Mouse (Mus musculus): ENCODE measurements around the gene Tox3. TPM values are rescaled to one million over a fixed set of nuclear protein-coding genes. Genes with fewer than 3 reads are reported as not detected.

Tox3 gene
- polyA plus RNA-seq, 1 experiment from 2014 or later, result 37.0 TPM

DNA sequence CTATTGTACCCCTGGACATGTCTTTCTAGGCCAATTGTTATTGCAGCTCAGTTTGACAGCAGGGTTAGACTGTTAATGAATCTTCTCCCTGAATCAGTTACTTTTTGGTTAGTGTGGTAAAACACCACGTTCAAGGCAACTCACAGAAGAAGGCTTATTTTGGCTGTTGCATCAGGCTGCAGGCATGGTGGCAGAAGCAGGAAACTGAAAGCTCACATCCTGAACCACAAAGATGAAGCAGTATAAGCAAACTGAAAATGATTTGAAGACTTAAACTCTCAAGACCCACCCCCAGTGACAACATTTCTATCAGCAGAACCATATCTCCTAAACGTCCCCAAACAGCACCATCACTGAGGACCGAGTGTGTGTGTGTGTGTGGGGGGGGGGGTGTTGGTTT, 8.6 kb upstream of the Tox3 start:
- H3K9ac ChIP-seq (ENCODE audit: low read length), result no peak overlapping the region
- WGBS, result 77% methylated on average over 3 of the region's 3 CpGs
- H3K27me3 ChIP-seq (ENCODE audit: control insufficient read depth, insufficient read depth, low read length), result no peaks in the 10 kb centered on the region
- no peaks in the 10 kb centered on the region for H3K9me3 ChIP-seq (ENCODE audit: control insufficient read depth, low read length)
- H3K27ac ChIP-seq (ENCODE audit: low read depth, low read length), result no peak overlapping the region
- H3K4me1 ChIP-seq (replicated peaks; ENCODE audit: control insufficient read depth, insufficient read depth, low read length), result peaks cover 4% of the 10 kb centered on the region; the same call in 1 of the 2 replicates
- ATAC-seq (replicated peaks; ENCODE audit: low FRiP score) (no peak), DNase-seq (ENCODE audit: low spot score) (no peak)
- no peaks in the 10 kb centered on the region for H3K36me3 ChIP-seq (ENCODE audit: control insufficient read depth, insufficient read depth, low read length)
- H3K4me2 ChIP-seq (ENCODE audit: low read depth, low read length, severe bottlenecking), result no peak overlapping the region
- no peak overlapping the region for H3K4me3 ChIP-seq (ENCODE audit: low read depth, low read length)

DNA sequence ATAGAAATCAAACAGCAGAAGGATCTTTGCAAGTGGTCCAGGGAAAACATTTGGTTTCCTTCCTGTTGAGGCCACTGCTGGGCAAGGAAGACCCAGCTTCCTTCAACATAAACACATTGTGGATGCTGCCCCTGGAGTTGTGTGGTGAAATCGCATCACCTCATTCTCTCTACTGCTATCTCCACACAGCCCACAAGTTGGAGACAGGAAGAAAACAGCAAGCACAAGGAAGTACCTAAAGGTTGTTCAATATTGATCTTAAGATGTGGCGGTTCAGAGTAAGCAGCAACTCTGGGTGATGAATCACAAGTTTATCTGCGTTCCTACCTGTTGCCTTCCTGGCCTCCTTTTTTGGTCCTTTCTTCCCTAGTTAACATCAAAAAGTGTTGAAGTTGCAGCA, 6.6 kb upstream of the Tox3 start:
- Histone ChIP-seq H3K27me3 (ENCODE audit: control insufficient read depth, insufficient read depth, low read length) (no peaks in the 10 kb centered on the region), H3K27ac (ENCODE audit: low read depth, low read length) (no peak overlapping the region), H3K4me2 (ENCODE audit: low read depth, low read length, severe bottlenecking) (no peak overlapping the region), H3K4me1 (replicated peaks; ENCODE audit: control insufficient read depth, insufficient read depth, low read length) (peaks cover 4% of the 10 kb centered on the region; the same call in 1 of the 2 replicates), H3K36me3 (ENCODE audit: control insufficient read depth, insufficient read depth, low read length) (no peaks in the 10 kb centered on the region), H3K9me3 (ENCODE audit: control insufficient read depth, low read length) (no peaks in the 10 kb centered on the region), H3K4me3 (ENCODE audit: low read depth, low read length) (no peak overlapping the region), H3K9ac (ENCODE audit: low read length) (no peak overlapping the region)
- ATAC-seq (replicated peaks; ENCODE audit: low FRiP score) (no peak), DNase-seq (ENCODE audit: low spot score) (no peak)
- 83% methylated on average over 3 of the region's 3 CpGs for WGBS

DNA sequence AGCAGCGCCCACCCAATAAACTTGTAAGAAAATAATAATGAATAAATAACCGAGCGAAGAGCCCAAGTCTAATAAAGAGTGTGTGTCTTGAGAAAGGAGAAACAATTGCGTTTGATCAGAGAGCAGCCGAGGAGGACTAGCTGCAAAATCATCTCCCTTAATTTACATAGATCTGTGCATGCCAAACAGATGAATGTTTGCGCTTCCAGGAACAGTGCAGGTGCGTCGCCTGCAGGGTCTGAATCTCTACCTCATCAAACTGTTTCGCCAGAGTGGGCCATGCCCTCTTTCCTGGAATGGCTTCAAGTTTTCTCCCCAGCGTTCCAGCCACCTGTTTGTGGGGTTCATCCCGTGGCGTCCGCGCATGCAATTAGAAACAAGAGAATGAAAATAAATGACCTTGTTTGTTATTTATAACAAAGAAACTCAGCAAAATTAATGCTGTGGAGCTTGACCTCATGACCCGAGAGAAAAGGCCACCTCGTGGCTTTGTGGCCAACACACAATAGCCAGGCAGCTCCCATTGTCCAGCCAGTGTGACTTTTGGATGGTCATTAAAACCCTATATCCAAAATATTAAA, 5.9 kb upstream of the Tox3 start:
- no peaks in the 10 kb centered on the region for H3K9me3 ChIP-seq (ENCODE audit: control insufficient read depth, low read length)
- H3K4me3 ChIP-seq (ENCODE audit: low read depth, low read length), result no peak overlapping the region
- H3K9ac ChIP-seq (ENCODE audit: low read length), result no peak overlapping the region
- no peaks in the 10 kb centered on the region for H3K36me3 ChIP-seq (ENCODE audit: control insufficient read depth, insufficient read depth, low read length)
- H3K27me3 ChIP-seq (ENCODE audit: control insufficient read depth, insufficient read depth, low read length), result no peaks in the 10 kb centered on the region
- WGBS, result 23% methylated on average over 16 of the region's 16 CpGs
- DNase-seq (ENCODE audit: low spot score) (no peak), ATAC-seq (replicated peaks; ENCODE audit: low FRiP score) (no peak)
- H3K4me2 ChIP-seq (ENCODE audit: low read depth, low read length, severe bottlenecking), result no peak overlapping the region
- H3K27ac ChIP-seq (ENCODE audit: low read depth, low read length), result no peak overlapping the region
- peaks cover 6% of the 10 kb centered on the region; the same call in 1 of the 2 replicates for H3K4me1 ChIP-seq (replicated peaks; ENCODE audit: control insufficient read depth, insufficient read depth, low read length)

DNA sequence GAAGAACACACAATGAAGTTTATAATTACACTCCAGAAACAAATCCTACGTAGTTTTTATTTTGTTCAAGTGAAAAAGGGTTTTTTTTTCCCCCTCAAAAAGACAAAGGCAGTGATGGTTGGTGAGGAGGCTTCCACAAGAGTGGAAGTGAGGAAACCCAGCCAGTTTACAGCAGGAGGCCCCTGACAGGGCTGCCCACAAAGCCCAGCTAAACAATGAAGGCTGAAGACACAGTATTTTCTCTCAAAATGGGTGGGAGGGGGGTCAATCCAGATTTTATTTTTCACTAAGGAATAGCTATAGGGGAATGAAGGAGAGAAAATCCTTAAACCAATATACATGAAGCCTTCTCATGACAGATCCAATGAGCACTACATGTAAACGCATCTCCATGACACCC, 5.4 kb upstream of the Tox3 start:
- Histone ChIP-seq H3K9me3 (ENCODE audit: control insufficient read depth, low read length) (no peaks in the 10 kb centered on the region), H3K27me3 (ENCODE audit: control insufficient read depth, insufficient read depth, low read length) (no peaks in the 10 kb centered on the region), H3K4me1 (replicated peaks; ENCODE audit: control insufficient read depth, insufficient read depth, low read length) (peaks cover 9% of the 10 kb centered on the region; the same call in 1 of the 2 replicates), H3K9ac (ENCODE audit: low read length) (no peak overlapping the region), H3K36me3 (ENCODE audit: control insufficient read depth, insufficient read depth, low read length) (no peaks in the 10 kb centered on the region), H3K27ac (ENCODE audit: low read depth, low read length) (no peak overlapping the region), H3K4me3 (ENCODE audit: low read depth, low read length) (no peak overlapping the region), H3K4me2 (ENCODE audit: low read depth, low read length, severe bottlenecking) (no peak overlapping the region)
- 22% methylated on average over 2 of the region's 2 CpGs for WGBS
- ATAC-seq (replicated peaks; ENCODE audit: low FRiP score), result no peak
- no peak for DNase-seq (ENCODE audit: low spot score)

DNA sequence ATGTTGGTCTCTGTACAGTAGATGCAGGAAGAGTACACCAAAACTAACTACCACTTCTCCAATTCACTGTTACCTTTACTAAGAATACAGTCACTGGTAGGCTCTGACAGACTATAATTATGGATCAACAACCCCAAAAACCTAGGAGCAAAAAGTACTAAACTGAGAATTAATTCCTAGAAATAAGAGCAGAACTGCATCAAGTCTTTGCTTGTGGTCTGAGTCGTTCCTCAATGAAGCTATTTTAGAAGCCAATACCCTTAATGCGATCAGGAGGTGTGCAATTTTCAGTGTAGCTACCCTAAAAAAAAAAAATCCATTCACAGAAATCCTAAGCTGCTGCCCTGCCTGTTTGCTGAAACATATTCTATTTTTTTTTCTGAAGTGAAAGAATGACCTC, 4.8 kb upstream of the Tox3 start:
- Histone ChIP-seq H3K27me3 (ENCODE audit: control insufficient read depth, insufficient read depth, low read length) (no peaks in the 10 kb centered on the region), H3K4me1 (replicated peaks; ENCODE audit: control insufficient read depth, insufficient read depth, low read length) (peaks cover 9% of the 10 kb centered on the region; the same call in 1 of the 2 replicates), H3K9ac (ENCODE audit: low read length) (no peak overlapping the region), H3K4me2 (ENCODE audit: low read depth, low read length, severe bottlenecking) (no peak overlapping the region), H3K36me3 (ENCODE audit: control insufficient read depth, insufficient read depth, low read length) (no peaks in the 10 kb centered on the region), H3K9me3 (ENCODE audit: control insufficient read depth, low read length) (no peaks in the 10 kb centered on the region), H3K27ac (ENCODE audit: low read depth, low read length) (no peak overlapping the region), H3K4me3 (ENCODE audit: low read depth, low read length) (no peak overlapping the region)
- DNase-seq (ENCODE audit: low spot score) (no peak), ATAC-seq (replicated peaks; ENCODE audit: low FRiP score) (no peak)
- 51% methylated on average over 2 of the region's 2 CpGs for WGBS

DNA sequence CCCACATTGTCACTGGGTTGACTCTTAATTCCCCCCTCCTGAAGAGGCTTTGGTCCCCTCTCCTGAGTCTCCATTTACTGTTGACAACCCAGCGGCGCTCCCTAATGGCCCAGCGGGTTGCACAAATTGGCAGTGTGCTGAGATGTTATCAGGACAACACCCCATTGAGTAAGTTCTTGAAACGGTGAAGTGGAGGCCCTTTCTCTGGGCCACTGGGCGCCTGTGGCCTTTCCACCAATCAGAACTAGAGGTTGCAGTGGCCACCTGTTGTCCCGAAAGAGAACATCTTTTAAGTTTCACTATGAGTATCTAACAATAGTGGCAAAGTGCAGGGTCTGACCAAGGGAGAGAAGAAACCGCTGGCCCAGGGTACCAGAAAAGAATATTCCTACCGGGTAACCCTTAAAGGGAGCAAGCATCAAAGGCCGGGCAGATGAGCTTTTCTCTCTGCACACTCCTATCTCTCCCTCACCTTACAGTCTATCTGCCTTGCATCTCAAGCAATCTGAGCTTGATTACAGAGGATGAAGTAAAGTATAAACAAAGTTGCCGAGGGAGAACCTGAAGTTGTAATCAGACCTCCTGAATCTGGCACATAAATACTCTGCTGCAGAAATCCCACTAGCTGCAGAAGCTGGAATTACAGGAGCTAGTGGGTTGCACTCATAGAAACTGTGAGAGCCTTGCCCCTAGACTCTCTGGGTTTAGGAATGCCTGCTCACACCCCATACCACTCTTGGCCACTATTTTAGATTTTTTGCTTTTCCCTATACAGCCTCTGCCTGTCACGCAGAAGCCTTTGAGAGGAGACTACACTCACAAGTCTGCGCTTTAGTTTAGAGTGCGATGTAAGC, 1.8 kb upstream of the Tox3 start:
- Histone ChIP-seq H3K36me3 (ENCODE audit: control insufficient read depth, insufficient read depth, low read length) (no peaks in the 10 kb centered on the region), H3K4me3 (ENCODE audit: low read depth, low read length) (no peak overlapping the region), H3K27me3 (ENCODE audit: control insufficient read depth, insufficient read depth, low read length) (no peaks in the 10 kb centered on the region), H3K4me1 (replicated peaks; ENCODE audit: control insufficient read depth, insufficient read depth, low read length) (peaks cover 18% of the 10 kb centered on the region; the same call in 1 of the 2 replicates), H3K9ac (ENCODE audit: low read length) (no peak overlapping the region), H3K27ac (ENCODE audit: low read depth, low read length) (0 out of 2 replicates have a peak overlapping the region, but pooled peaks have one; percentile 7), H3K9me3 (ENCODE audit: control insufficient read depth, low read length) (no peaks in the 10 kb centered on the region), H3K4me2 (ENCODE audit: low read depth, low read length, severe bottlenecking) (no peak overlapping the region)
- 15% methylated on average over 13 of the region's 13 CpGs for WGBS
- DNase-seq (ENCODE audit: low spot score) (peak; percentile 51), ATAC-seq (replicated peaks; ENCODE audit: low FRiP score) (no peak)

DNA sequence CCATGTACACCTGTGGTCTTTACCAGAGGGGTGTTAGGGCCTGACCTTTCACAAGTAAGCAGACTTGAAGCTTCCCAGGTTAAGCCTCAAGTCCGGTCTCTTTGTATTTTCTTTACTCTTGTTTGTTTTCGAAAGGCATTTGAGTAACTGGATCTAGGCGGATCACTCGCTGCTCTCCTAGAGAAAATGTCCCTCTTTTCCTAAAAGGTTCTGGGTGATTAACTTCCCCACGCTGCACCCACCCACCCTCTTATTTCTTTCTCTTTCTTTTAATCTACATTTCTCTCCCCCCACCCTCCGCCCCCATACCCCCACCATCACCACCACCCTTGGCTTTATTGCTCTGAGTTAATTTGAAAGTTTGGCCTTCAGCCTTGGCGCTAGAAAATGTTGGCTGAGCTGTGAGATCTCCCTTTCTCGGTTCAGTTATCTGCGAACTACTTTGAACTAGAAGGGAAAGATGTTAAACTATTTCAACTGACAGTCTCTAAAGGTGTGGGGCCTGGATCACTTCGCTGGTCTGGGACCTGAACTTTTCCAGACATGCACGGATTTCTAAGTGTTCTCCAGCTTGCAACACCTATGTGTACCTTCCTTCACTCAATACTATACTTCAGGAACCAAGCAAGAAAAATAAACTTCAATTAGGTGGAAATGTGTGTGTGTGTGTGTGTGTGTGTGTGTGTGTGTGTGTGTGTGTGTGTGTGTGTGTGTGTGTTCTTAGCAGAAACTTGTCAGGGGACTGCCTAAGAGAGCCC, 962 bp upstream of the Tox3 start:
- Histone ChIP-seq H3K36me3 (ENCODE audit: control insufficient read depth, insufficient read depth, low read length) (no peaks in the 10 kb centered on the region), H3K4me1 (replicated peaks; ENCODE audit: control insufficient read depth, insufficient read depth, low read length) (peaks cover 18% of the 10 kb centered on the region; the same call in 1 of the 2 replicates), H3K9me3 (ENCODE audit: control insufficient read depth, low read length) (no peaks in the 10 kb centered on the region), H3K27me3 (ENCODE audit: control insufficient read depth, insufficient read depth, low read length) (no peaks in the 10 kb centered on the region), H3K4me2 (ENCODE audit: low read depth, low read length, severe bottlenecking) (peak overlapping the region; percentile 83), H3K4me3 (ENCODE audit: low read depth, low read length) (peak overlapping the region; percentile 92), H3K27ac (ENCODE audit: low read depth, low read length) (peak overlapping the region; percentile 94), H3K9ac (ENCODE audit: low read length) (peak overlapping the region; percentile 99)
- DNase-seq (ENCODE audit: low spot score) (no peak), ATAC-seq (replicated peaks; ENCODE audit: low FRiP score) (no peak; the same call in 1 of the 2 replicates)
- WGBS, result 11% methylated on average over 11 of the region's 11 CpGs

DNA sequence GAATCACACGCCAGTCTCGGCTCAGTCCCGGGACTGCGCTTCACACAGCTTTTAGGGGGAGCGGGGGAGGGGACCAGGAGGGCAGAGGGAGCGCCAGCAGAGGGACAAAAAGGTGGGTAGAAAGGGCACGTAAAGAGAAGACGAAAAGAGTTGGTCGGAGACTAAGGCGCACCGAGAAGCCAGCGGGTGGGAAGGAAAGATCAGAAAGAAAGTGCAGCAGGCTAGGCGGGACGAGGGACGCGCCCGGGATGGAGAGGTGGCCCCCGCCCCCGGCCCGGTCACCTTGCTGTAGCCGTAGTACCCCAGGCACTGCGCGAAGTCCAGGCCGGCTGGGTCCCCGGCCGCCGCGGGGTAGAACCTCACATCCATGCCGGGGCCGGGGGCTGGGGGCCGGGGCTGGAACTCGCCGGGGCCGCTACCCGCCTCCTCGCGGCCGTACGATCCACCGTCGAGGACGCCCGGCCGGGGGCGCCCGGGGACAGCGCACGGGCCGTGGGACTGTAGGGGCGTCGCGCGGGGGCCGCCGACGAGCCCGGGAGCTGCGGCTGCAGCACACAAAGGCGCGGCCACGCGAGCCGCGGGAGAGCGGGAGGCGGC, 464 bp downstream of the Tox3 start:
- H3K36me3 ChIP-seq (ENCODE audit: control insufficient read depth, insufficient read depth, low read length), result no peaks in the 10 kb centered on the region
- ATAC-seq (replicated peaks; ENCODE audit: low FRiP score) (peak; percentile 61), DNase-seq (ENCODE audit: low spot score) (peak; percentile 74)
- H3K9ac ChIP-seq (ENCODE audit: low read length), result peak overlapping the region; percentile 99
- peak overlapping the region; percentile 94 for H3K27ac ChIP-seq (ENCODE audit: low read depth, low read length)
- peak overlapping the region; percentile 92 for H3K4me3 ChIP-seq (ENCODE audit: low read depth, low read length)
- H3K9me3 ChIP-seq (ENCODE audit: control insufficient read depth, low read length), result no peaks in the 10 kb centered on the region
- peaks cover 15% of the 10 kb centered on the region; the same call in 1 of the 2 replicates for H3K4me1 ChIP-seq (replicated peaks; ENCODE audit: control insufficient read depth, insufficient read depth, low read length)
- H3K4me2 ChIP-seq (ENCODE audit: low read depth, low read length, severe bottlenecking), result peak overlapping the region; percentile 83
- WGBS, result under 1% methylated on average over 56 of the region's 66 CpGs
- H3K27me3 ChIP-seq (ENCODE audit: control insufficient read depth, insufficient read depth, low read length), result no peaks in the 10 kb centered on the region

Data from forebrain, embryonic 11.5 days (tissue).